Mouse (Mus musculus) adipocyte (in vitro differentiated cells): ENCODE results near the gene G3bp2.
A peak's percentile ranks its signal among the peaks of the same experiment; 100 is the strongest.

Source experiments
- DNase-seq: peaks from one replicate; pipeline ENCODE4 v3.0.0-alpha.2; 2016; ENCODE audit warnings: low spot score

Gene G3bp2

GRCm38 (mm10) chr5:92098351-92099109 is 15.0 kb upstream of the G3bp2 start:
- peak; percentile 58 for DNase-seq

GRCm38 (mm10) chr5:92097779-92098178 is 14.3 kb upstream of the G3bp2 start:
- no peak for DNase-seq

- DNase-seq, result peak; percentile 42
These were observed 13.3 kb upstream of the G3bp2 start for GRCm38 (mm10) chr5:92096786-92097185.

- DNase-seq, result no peak
These were observed 10.5 kb upstream of the G3bp2 start for GRCm38 (mm10) chr5:92094062-92094415.

- DNase-seq, result peak; percentile 36
These were observed 9.9 kb upstream of the G3bp2 start for GRCm38 (mm10) chr5:92093263-92094061.

DNA sequence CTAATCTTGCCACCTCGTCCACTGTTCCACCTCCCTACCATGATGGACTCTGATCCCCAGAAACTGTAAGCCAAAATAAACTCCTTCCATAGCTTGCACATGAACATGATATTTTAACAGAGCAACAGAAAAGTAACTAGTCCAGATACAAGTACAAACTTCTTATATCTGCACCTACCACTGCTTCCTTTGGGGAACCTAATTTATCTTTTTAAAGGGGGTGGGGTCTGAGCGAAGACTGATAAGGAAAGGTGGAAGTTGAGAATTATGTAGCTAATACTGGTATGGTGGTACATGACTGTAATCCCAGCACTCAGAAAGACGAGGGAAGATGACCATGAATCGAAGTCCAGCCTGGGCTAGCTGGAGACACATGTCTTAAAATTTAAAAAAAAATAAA is 4.0 kb upstream of the G3bp2 start:
- DNase-seq, result no peak

DNA sequence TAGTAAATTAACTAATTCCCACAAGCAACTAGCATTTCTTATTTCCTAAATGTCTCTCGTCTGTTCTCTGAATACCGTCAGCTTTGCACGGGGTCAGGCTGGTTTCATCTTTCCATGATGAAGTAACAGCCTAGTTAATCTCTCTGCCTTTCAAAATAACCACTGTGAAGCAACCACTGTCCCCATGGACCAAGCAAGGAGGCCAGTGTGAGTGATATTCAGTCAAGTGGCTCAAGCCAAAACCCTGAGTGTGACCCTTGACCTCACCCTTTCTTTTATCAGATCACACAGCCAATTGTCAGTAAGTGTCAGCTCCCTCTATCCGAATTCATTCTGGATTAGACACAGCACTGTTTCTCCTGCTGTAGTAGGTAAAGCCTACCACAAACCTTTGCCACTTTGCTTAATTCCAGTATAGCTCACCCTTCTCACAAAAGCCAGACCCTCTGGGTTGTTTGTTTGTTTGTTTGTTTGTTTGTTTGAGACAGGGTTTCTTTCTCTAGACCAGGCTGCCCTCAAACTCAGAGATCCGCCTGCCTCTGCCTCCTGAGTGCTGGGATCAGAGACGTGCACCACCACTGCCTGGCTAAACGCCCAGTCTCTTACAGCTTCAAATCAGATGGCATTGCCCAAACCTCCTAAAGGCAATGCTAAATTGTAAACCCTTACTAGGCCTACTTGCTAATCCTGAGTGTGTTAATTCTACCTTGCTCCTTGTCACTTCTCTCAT is 2.5 kb upstream of the G3bp2 start:
- DNase-seq, result peak; percentile 91

DNA sequence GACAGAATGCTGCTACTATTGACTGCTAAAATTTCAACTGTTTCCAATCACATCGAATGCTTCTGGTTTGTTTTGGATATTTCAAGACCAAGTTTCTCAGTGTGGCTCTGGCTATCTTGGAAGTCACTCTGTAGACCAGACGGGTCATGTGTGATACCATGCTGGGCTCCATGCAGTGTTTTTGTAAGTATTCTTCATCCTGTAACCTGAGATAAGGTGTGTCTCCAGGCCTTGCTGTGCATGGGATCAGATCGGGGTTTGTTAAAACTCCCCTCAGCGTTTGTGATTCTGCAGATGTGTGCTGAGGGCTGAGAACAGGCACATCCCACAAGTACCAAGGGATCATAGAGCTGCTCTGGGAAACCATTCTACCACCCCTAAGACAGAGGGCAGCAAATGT is 1.7 kb upstream of the G3bp2 start:
- no peak for DNase-seq

DNA sequence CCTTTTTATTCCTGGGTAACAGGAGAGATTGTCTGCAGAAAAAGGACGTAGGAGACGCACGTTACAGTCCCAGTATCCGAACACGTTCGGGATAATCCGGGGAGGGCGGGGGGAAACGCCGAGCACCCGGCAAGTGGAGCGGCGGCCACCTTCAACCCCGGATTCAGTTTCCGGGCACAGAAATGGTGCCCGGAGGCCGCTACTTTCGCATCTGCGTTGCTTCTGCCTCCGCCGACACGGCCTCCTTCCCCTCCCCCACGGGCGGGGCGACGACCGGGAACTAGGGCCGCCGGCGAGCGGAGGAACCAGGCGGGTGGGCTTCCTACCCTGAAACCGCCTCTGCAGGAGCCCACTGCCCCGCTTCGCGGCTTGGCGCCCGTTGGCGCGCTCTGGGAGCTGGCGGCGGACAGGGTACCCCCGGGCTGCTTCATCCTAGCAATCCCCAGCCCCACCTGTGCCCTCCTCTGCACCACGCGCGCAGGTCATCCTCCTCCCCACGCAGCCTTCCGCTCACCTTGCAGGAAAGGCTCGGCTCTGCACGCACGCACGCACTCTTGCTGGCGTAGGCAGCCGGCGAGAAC is 608 bp downstream of the G3bp2 start:
- DNase-seq, result peak; percentile 74

DNA sequence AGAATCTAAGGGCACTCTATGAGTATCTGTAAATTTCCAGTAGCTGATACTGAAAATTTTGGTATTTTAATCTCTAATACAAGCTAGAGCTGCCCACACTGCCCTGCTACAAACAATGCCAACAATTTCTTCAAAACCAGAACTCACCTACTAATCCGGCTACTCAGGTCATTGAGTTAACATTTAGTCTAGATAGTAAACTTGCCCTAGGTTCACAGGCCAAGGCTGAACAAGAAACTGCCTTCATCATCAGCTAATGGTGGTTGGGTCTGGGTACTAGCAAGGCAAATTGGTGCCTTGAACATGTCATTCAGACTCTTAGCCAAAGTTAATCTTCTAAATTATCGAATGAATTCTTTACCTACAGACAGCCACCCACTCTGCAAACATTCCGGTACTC is 2.2 kb downstream of the G3bp2 start:
- DNase-seq, result no peak

DNA sequence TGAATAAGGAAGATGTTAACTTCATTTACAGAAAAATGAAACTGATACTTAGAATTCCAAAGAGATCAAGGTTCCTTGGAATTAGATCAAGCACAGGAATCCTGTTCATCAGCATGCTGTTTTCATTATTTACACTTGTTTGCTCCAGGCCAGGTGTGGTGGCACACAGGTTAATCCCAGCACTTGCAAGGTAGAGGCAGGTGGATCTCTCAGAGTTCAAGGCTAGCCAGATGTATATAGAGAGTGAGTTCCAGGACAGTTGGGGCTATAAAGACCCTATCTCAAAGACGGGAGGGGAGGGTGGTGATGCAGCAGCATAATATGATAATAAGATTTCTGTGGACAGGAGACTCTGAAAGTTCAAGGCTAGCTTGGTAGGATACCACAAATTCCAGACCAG is 3.1 kb downstream of the G3bp2 start:
- no peak for DNase-seq

DNA sequence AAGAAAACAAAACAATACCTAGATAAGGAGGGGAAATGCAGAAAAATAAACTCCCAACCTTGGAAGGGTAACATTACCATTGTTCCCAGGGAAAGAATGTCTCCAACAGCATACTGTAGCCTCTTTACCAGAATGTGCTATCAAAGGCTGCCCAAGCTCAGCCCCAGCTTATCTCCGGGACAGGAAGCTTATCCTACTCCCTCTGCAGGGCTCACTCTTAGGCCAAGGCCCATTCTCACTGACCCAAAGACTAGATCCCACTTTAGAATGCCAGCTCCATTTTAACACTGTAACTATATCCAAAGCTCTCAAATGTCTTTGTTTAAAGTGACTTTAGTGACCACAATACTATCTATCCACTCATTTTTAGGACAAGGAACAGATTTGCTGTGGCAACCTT is 4.2 kb downstream of the G3bp2 start:
- no peak for DNase-seq

GRCm38 (mm10) chr5:92078751-92079150 is 4.8 kb downstream of the G3bp2 start:
- DNase-seq, result no peak

DNA sequence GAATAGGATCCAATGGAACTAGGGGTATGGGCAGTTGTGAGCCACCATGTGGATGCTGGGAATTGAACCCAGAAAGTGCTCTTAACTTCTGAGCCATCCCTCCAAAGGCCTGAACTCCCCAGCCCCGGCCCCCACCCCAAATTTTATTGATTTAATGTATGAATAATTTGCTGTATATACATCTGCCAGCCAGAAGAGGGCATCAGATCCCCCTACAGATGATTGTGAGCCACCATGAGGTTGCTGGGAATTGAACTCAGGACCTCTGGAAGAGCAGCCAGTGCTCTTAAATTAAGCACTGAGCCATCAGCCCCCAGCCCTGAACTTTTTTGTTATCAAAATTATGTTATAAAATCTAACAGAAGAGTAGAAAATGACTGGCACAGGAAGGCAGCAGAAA is 7.2 kb downstream of the G3bp2 start:
- DNase-seq, result no peak

DNA sequence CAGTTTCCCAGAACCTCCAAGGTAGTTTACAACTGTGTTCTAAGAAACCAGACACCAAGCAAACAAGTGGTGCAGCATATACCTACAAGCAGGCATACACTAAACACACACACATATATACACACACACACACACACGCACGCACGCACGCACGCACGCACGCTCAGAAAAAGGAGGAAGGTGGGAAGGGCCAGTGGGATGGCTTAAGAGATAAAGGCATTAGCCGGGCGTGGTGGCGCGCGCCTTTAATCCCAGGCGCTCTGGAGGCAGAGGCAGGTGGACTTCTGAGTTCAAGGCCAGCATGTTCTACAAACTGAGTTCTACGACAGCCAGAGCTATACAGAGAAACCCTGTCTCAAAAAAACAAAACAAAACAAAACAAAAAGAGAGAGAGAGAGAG is 9.5 kb downstream of the G3bp2 start:
- no peak for DNase-seq

- DNase-seq, result peak; percentile 39
These were observed 20.3 kb downstream of the G3bp2 start for GRCm38 (mm10) chr5:92063192-92063591.

DNA sequence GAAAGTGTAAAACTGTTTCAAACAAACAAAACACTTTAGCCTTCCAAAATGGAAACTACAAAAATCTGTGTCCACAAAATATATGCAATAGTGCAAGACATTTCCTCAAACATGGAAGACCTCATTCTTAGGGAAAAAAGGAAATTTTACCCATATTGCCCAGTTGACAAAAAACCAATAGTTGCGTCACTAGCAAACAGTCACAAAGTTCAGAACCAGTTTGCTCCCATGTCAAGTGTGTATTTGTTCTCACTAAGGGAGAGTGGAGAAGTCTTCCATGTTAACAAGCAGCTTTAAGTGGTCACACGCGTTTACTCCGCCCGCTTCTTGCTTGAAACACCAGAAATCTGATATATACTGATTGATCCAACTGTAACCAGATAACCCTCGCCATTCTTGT is 30.7 kb downstream of the G3bp2 start:
- DNase-seq, result peak; percentile 83

- no peak for DNase-seq
These were observed 33.1 kb downstream of the G3bp2 start for GRCm38 (mm10) chr5:92050419-92050818.

DNA sequence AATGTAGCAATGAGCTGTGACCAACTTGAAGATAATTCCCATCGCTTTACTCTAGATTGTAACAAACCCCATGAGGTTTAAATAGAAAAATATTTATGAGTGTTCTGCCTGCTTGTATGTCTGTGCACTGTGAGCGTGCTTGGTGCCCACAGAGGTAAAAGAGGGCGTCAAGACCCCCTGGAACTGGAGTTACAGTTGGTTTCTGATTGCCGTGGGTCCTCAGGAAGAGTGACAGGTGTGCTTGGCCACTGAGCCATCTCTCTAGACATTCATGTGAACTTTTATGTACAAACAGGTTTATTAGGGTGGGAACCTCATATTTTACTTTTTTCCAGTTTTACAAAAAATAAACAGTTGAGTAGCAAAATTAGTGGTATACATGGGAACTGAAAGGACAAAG is 39.7 kb downstream of the G3bp2 start, which contains the start of gene Cdkl2:
TSS of gene Cdkl2 (minus strand) at position 101 of the 400 bp plus-strand sequence.
- no peak for DNase-seq

- DNase-seq, result peak; percentile 89
These were observed 40.9 kb downstream of the G3bp2 start for GRCm38 (mm10) chr5:92042377-92043348.

DNA sequence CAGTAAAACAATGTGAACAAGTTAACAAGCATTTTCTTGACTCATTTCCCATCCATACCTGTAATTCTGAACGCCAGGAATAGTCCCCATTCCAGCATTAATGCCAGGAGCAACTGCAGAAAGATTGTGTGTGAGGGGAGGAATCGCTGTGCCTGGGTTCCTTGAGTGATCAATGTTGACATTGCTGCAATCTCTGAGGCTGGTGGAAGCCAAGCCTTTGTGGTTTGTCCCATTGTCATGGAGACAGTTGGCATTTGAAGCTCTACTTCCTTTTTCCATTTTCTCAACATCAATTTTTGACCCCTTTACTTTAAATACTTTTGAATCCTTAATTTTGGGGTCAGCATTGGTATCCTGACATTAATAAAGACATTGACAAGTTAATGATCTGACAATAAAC is 63.6 kb downstream of the G3bp2 start:
- no peak for DNase-seq
